Mouse (Mus musculus): ENCODE measurements around the gene Enam. TPM values are rescaled to one million over a fixed set of nuclear protein-coding genes. Genes with fewer than 3 reads are reported as not detected.

Gene Enam
- not detected in 2 replicates for polyA plus RNA-seq (2015; fragmentation: Nextera tagmentation; extraction: Ambion mirVana)

GRCm38 (mm10) chr5:88487675-88488074 is at the start of gene Enam:
TSS of gene Enam (plus strand) at chr5:88487975.
- no peaks in the 10 kb centered on the region for H3K36me3 ChIP-seq (ENCODE audit: control insufficient read depth, insufficient read depth, low read length)
- H3K9me3 ChIP-seq (replicated peaks; ENCODE audit: control insufficient read depth, low read length): no peaks in the 10 kb centered on the region

GRCm38 (mm10) chr5:88455691-88456090 is 32.1 kb upstream of the Enam start, which contains the start of gene Ambn:
TSS of gene Ambn (plus strand) at chr5:88455991.
- H3K4me3 ChIP-seq (replicated peaks; ENCODE audit: low read length): no peak within 1 kb of the TSS
- no peak within 1 kb of the TSS for H3K4me2 ChIP-seq (ENCODE audit: low read depth, low read length)
- WGBS: 71% methylated on average over 3 of the region's 3 CpGs
- H3K9ac ChIP-seq (ENCODE audit: low read length): no peak within 1 kb of the TSS
- H3K27ac ChIP-seq (ENCODE audit: low read length): no peak within 1 kb of the TSS
- ATAC-seq (ENCODE audit: insufficient read depth, low FRiP score): no peak
- no peaks in the 10 kb centered on the region for H3K9me3 ChIP-seq (replicated peaks; ENCODE audit: control insufficient read depth, low read length)
- H3K4me1 ChIP-seq (ENCODE audit: control insufficient read depth, insufficient read depth, low read length): no peaks in the 10 kb centered on the region
- no peaks in the 10 kb centered on the region for H3K36me3 ChIP-seq (ENCODE audit: control insufficient read depth, insufficient read depth, low read length)
- H3K27me3 ChIP-seq (ENCODE audit: control insufficient read depth, insufficient read depth, low read length): no peaks in the 10 kb centered on the region

More at GRCm38 (mm10) chr5:88487675-88488074, at the start of gene Enam:
- Histone ChIP-seq H3K4me2 (ENCODE audit: low read depth, low read length) (no peak within 1 kb of the TSS), H3K4me1 (ENCODE audit: control insufficient read depth, insufficient read depth, low read length) (no peaks in the 10 kb centered on the region), H3K9ac (ENCODE audit: low read length) (no peak within 1 kb of the TSS), H3K27ac (ENCODE audit: low read length) (no peak within 1 kb of the TSS), H3K27me3 (ENCODE audit: control insufficient read depth, insufficient read depth, low read length) (no peaks in the 10 kb centered on the region), H3K4me3 (replicated peaks; ENCODE audit: low read length) (no peak within 1 kb of the TSS)
- ATAC-seq (ENCODE audit: insufficient read depth, low FRiP score): no peak

GRCm38 (mm10) chr5:88467471-88467870 is 20.3 kb upstream of the Enam start:
- Histone ChIP-seq H3K4me3 (replicated peaks; ENCODE audit: low read length) (no peak overlapping the region), H3K27me3 (ENCODE audit: control insufficient read depth, insufficient read depth, low read length) (no peaks in the 10 kb centered on the region), H3K4me1 (ENCODE audit: control insufficient read depth, insufficient read depth, low read length) (no peaks in the 10 kb centered on the region), H3K4me2 (ENCODE audit: low read depth, low read length) (no peak overlapping the region), H3K36me3 (ENCODE audit: control insufficient read depth, insufficient read depth, low read length) (no peaks in the 10 kb centered on the region), H3K9me3 (replicated peaks; ENCODE audit: control insufficient read depth, low read length) (no peaks in the 10 kb centered on the region), H3K27ac (ENCODE audit: low read length) (no peak overlapping the region), H3K9ac (ENCODE audit: low read length) (no peak overlapping the region)
- ATAC-seq (ENCODE audit: insufficient read depth, low FRiP score): no peak
- WGBS: 84% methylated on average over 2 of the region's 2 CpGs

DNA sequence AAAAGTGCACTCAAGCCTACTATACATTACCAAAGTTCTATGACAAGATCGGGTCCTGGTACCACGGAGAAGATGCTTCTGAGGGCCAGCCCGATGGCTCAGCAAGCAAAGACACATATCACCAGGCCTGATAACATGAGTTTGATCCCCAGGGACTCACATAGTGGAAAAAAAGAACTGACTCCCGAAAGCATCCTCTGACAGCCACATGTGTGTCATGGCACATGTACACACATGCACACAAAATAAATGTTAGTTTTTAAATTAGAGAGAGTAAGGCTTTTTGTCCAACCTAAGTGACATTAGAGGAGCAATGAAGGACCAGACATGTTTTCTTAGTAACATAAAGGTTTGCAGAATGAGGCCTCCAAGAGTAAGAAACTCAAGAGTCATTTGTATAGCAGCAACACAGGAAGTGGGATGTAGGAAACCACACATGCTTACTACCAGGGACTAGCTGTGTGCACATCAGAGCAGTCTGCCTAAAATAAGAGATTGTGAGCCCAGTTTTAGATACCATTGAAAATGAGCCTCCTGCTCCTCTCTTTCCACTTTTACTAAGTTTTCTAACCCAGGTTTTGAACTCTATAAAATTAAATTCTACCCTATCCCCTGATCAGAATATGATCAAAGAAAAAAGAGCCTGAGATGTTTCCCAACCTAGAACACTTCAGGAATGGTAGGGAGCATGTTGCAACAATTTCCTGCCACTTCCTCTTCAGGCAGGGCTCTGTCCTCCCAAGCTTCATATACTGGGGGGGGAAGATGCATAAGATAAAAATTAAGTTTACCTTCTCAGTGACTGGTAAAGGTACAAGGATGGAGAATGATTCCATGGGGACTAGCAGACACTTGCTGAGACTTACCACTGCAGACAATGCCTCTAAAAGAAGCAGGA is 18.7 kb upstream of the Enam start:
- Histone ChIP-seq H3K4me1 (ENCODE audit: control insufficient read depth, insufficient read depth, low read length) (no peaks in the 10 kb centered on the region), H3K27me3 (ENCODE audit: control insufficient read depth, insufficient read depth, low read length) (no peaks in the 10 kb centered on the region), H3K4me2 (ENCODE audit: low read depth, low read length) (no peak overlapping the region), H3K4me3 (replicated peaks; ENCODE audit: low read length) (no peak overlapping the region), H3K9ac (ENCODE audit: low read length) (no peak overlapping the region), H3K9me3 (replicated peaks; ENCODE audit: control insufficient read depth, low read length) (no peaks in the 10 kb centered on the region), H3K27ac (ENCODE audit: low read length) (no peak overlapping the region), H3K36me3 (ENCODE audit: control insufficient read depth, insufficient read depth, low read length) (no peaks in the 10 kb centered on the region)
- ATAC-seq (ENCODE audit: insufficient read depth, low FRiP score): no peak
- WGBS: 81% methylated on average over 4 of the region's 4 CpGs

DNA sequence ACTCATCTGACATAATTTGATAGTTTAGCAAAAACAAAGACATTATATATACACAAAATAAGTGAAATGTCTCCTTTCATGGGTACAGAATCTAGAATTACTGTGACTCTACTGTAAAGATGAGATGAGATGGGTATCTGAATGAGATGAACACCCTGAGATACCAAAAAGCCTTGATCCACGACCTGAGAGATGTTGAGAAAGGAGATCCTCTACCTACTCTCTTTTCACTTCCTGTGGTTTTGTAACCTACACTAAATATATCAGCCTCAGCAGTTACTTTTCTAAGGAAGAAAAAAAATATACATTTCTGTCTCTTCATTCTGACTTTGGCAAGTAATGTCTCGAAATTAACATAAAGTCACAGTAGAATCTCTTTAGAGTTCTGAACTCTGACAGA is 1.2 kb downstream of the Enam start:
- no peaks in the 10 kb centered on the region for H3K4me1 ChIP-seq (ENCODE audit: control insufficient read depth, insufficient read depth, low read length)
- no peak overlapping the region for H3K4me3 ChIP-seq (replicated peaks; ENCODE audit: low read length)
- H3K27me3 ChIP-seq (ENCODE audit: control insufficient read depth, insufficient read depth, low read length): no peaks in the 10 kb centered on the region
- 64% methylated on average over 2 of the region's 2 CpGs for WGBS
- H3K9me3 ChIP-seq (replicated peaks; ENCODE audit: control insufficient read depth, low read length): no peaks in the 10 kb centered on the region
- ATAC-seq (ENCODE audit: insufficient read depth, low FRiP score): no peak
- no peak overlapping the region for H3K9ac ChIP-seq (ENCODE audit: low read length)
- H3K27ac ChIP-seq (ENCODE audit: low read length): no peak overlapping the region
- no peaks in the 10 kb centered on the region for H3K36me3 ChIP-seq (ENCODE audit: control insufficient read depth, insufficient read depth, low read length)
- H3K4me2 ChIP-seq (ENCODE audit: low read depth, low read length): no peak overlapping the region

- Histone ChIP-seq H3K36me3 (ENCODE audit: control insufficient read depth, insufficient read depth, low read length) (no peaks in the 10 kb centered on the region), H3K4me3 (replicated peaks; ENCODE audit: low read length) (no peak overlapping the region), H3K27me3 (ENCODE audit: control insufficient read depth, insufficient read depth, low read length) (no peaks in the 10 kb centered on the region), H3K9me3 (replicated peaks; ENCODE audit: control insufficient read depth, low read length) (no peaks in the 10 kb centered on the region), H3K9ac (ENCODE audit: low read length) (no peak overlapping the region), H3K27ac (ENCODE audit: low read length) (no peak overlapping the region), H3K4me1 (ENCODE audit: control insufficient read depth, insufficient read depth, low read length) (no peaks in the 10 kb centered on the region), H3K4me2 (ENCODE audit: low read depth, low read length) (no peak overlapping the region)
- 84% methylated on average over 5 of the region's 5 CpGs for WGBS
- ATAC-seq (ENCODE audit: insufficient read depth, low FRiP score): no peak
Measured at GRCm38 (mm10) chr5:88491111-88491510, 3.3 kb downstream of the Enam start.

DNA sequence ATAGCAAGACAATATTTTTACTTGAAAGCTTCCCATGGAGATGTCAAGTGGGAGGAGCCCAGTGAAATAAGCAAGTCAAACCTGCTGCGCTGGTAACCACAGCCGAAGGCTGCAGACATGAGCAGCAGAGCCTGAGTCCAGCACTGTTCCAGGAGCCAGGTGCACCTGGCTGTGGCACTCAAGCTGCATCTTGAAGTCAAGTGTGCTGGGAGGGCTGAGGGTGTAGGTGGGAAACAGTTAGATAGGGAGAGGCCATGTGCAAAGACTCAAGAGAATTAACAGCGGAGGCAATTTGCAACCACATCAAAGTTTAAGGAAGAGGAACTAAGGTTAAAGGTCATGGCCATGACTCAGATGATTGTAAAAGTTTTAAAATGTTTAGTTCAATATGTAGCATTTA is 12.0 kb downstream of the Enam start:
- H3K9me3 ChIP-seq (replicated peaks; ENCODE audit: control insufficient read depth, low read length): no peaks in the 10 kb centered on the region
- H3K4me2 ChIP-seq (ENCODE audit: low read depth, low read length): no peak overlapping the region
- H3K36me3 ChIP-seq (ENCODE audit: control insufficient read depth, insufficient read depth, low read length): no peaks in the 10 kb centered on the region
- ATAC-seq (ENCODE audit: insufficient read depth, low FRiP score): no peak
- no peak overlapping the region for H3K27ac ChIP-seq (ENCODE audit: low read length)
- 80% methylated on average over 3 of the region's 3 CpGs for WGBS
- H3K4me1 ChIP-seq (ENCODE audit: control insufficient read depth, insufficient read depth, low read length): no peaks in the 10 kb centered on the region
- H3K27me3 ChIP-seq (ENCODE audit: control insufficient read depth, insufficient read depth, low read length): no peaks in the 10 kb centered on the region
- H3K9ac ChIP-seq (ENCODE audit: low read length): no peak overlapping the region
- no peak overlapping the region for H3K4me3 ChIP-seq (replicated peaks; ENCODE audit: low read length)

DNA sequence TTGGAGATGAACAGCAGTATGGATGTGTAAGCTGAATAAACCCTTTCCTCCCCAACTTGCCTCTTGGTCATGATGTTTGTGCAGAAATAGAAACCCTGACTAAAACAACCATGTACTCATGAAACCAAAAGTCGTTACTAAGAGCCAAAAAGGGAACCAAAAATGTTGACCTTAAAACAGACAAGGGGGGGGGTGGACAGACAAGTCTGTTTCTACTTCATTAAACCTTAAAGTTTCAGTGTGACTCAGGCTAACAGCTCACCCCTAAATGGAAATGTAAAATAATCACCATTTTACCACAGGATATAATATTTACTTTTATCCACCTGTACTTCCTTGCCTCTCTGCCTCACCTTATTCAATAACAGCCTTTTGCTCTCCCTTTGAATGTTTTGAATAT is 20.8 kb downstream of the Enam start:
- H3K9ac ChIP-seq (ENCODE audit: low read length): no peak overlapping the region
- H3K4me1 ChIP-seq (ENCODE audit: control insufficient read depth, insufficient read depth, low read length): no peaks in the 10 kb centered on the region
- no peak overlapping the region for H3K27ac ChIP-seq (ENCODE audit: low read length)
- no peak overlapping the region for H3K4me3 ChIP-seq (replicated peaks; ENCODE audit: low read length)
- WGBS: 45% methylated on average over 1 of the region's 1 CpGs
- H3K27me3 ChIP-seq (ENCODE audit: control insufficient read depth, insufficient read depth, low read length): no peaks in the 10 kb centered on the region
- no peaks in the 10 kb centered on the region for H3K9me3 ChIP-seq (replicated peaks; ENCODE audit: control insufficient read depth, low read length)
- ATAC-seq (ENCODE audit: insufficient read depth, low FRiP score): no peak
- H3K36me3 ChIP-seq (ENCODE audit: control insufficient read depth, insufficient read depth, low read length): no peaks in the 10 kb centered on the region
- no peak overlapping the region for H3K4me2 ChIP-seq (ENCODE audit: low read depth, low read length)

DNA sequence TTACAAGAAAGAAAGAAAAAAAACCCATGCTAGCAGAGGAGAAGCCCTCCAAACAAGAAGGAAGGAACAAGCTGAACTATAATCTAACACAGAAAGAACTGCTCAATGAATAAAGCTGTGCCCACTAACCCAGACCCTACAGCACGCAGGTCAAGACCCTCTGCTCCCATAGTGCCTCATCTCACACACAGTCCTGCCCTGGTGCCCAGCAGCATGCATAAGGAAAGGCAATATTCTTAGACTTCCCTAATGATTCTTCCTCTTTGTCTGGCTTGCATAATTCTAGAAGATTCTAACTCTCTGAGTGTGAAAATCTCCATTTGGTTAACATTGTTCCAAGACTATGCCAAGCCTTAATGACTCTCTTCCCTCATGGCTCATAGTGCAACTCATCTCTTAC is 21.2 kb downstream of the Enam start:
- no peak for ATAC-seq (ENCODE audit: insufficient read depth, low FRiP score)
- H3K4me1 ChIP-seq (ENCODE audit: control insufficient read depth, insufficient read depth, low read length): no peaks in the 10 kb centered on the region
- H3K36me3 ChIP-seq (ENCODE audit: control insufficient read depth, insufficient read depth, low read length): no peaks in the 10 kb centered on the region
- no peak overlapping the region for H3K9ac ChIP-seq (ENCODE audit: low read length)
- H3K9me3 ChIP-seq (replicated peaks; ENCODE audit: control insufficient read depth, low read length): no peaks in the 10 kb centered on the region
- no peaks in the 10 kb centered on the region for H3K27me3 ChIP-seq (ENCODE audit: control insufficient read depth, insufficient read depth, low read length)
- H3K27ac ChIP-seq (ENCODE audit: low read length): no peak overlapping the region
- H3K4me2 ChIP-seq (ENCODE audit: low read depth, low read length): no peak overlapping the region
- H3K4me3 ChIP-seq (replicated peaks; ENCODE audit: low read length): no peak overlapping the region
- 74% methylated on average over 1 of the region's 1 CpGs for WGBS
